Mouse (Mus musculus) cerebellum, adult 2 months (tissue): ENCODE measurements around the gene Nelfb. TPM values are rescaled to one million over a fixed set of nuclear protein-coding genes. Genes with fewer than 3 reads are reported as not detected.

Experiments used
- DNase-seq, 2 experiments: peaks; one replicate each; pipeline ENCODE4 v3.0.0; 2021
- H3K27ac ChIP-seq: fragments of 200-500 bp; 2 replicates; pipeline ENCODE4 v1.5.1; 2012; ENCODE audit warnings: low read length, control low read depth, inconsistent platforms; ENCODE audit not compliant: insufficient read depth
- H3K27me3 ChIP-seq: fragments of 200-500 bp; 2 replicates; pipeline ENCODE4 v1.6.1; 2012; ENCODE audit warnings: inconsistent platforms, mild to moderate bottlenecking, low read length, moderate library complexity; ENCODE audit not compliant: control insufficient read depth, insufficient read depth
- H3K4me1 ChIP-seq: fragments of 200-500 bp; 2 replicates; pipeline ENCODE4 v1.6.1; 2011; ENCODE audit warnings: low read length; ENCODE audit not compliant: control insufficient read depth, insufficient read depth
- H3K4me3 ChIP-seq: fragments of 200-500 bp; replicated peaks from 2 replicates; pipeline ENCODE3; 2011; ENCODE audit warnings: mild to moderate bottlenecking, low read depth, low read length, control low read depth; ENCODE audit not compliant: insufficient read depth
- CTCF ChIP-seq: fragments of 200-500 bp; IDR thresholded peaks from 2 replicates; pipeline ENCODE4 v1.5.1; 2011; ENCODE audit warnings: low read depth, mild to moderate bottlenecking, control low read depth, low read length, moderate library complexity, borderline replicate concordance; ENCODE audit not compliant: insufficient read depth
- POLR2A ChIP-seq: fragments of 200-500 bp; IDR thresholded peaks from 2 replicates; pipeline ENCODE4 v1.6.1; 2011; ENCODE audit warnings: low read length, control low read depth, borderline replicate concordance; ENCODE audit not compliant: insufficient read depth
- WGBS: fragments of 180-500 bp; shearing (Covaris S2); methylation state at CpG from one replicate; pipeline ENCODE4 v1.1.7; 2018; 5-methylcytosine and 5-hydroxymethylcytosine counted together
- polyA plus RNA-seq: library from polyadenylated mRNA; depleted of rRNA; stranded (reverse); fragments of >200 nt; gene quantifications from 2 replicates; pipeline ENCODE4 v1.2.3, GENCODE M21; 2012

Gene Nelfb
- polyA plus RNA-seq, 1 experiment = 84.5 TPM

- peaks cover 49% of the 10 kb centered on the region for H3K4me1 ChIP-seq
- DNase-seq = no peak
- WGBS = 73% methylated on average over 4 of the region's 4 CpGs
- H3K27me3 ChIP-seq = no peaks in the 10 kb centered on the region
- TF ChIP-seq POLR2A (no peak), CTCF (no peak)
- H3K4me3 ChIP-seq = peak overlapping the region; percentile 12
- H3K27ac ChIP-seq = peak overlapping the region; percentile 24; the same call in 1 of the 2 replicates
Observed at GRCm38 (mm10) chr2:25244144-25244543, 32.9 kb upstream of the Nelfb start.

- WGBS = 47% methylated on average over 8 of the region's 8 CpGs
- H3K4me1 ChIP-seq = peaks cover 49% of the 10 kb centered on the region
- H3K27me3 ChIP-seq = no peaks in the 10 kb centered on the region
- no peak for TF ChIP-seq POLR2A
- no peak for TF ChIP-seq CTCF
- peak overlapping the region; percentile 77 for H3K4me3 ChIP-seq
- H3K27ac ChIP-seq = peak overlapping the region; percentile 24
- no peak for DNase-seq
Observed at GRCm38 (mm10) chr2:25243342-25243741, 32.1 kb upstream of the Nelfb start.

DNA sequence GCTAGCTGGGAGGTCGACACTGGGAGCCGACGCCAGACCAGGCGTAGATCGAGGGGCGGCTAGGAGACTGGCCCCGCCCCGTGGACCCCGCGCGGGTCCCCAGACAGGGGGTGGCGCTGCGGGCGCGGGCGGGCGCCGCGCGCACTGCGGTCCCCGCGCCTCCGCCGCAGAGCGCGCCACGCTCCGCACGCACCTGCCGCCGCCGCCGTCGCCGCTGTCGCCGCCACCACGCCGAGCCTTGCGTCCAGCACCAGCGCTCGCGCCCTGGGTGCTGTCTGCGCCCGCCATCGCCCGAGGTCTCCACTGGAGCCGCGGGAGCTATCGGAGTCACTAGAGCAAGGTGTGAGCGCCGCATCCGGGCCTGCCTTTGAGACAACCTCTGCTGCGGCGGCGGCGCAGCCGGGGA lies 30.8 kb upstream of the Nelfb start, which contains the start of the genes Rnf208 and Cysrt1:
Gene Rnf208, plus strand, starts transcription at position 155 of the 406 bp plus-strand sequence.
Gene Cysrt1, minus strand, starts transcription at position 352 of the 406 bp plus-strand sequence.
- Histone ChIP-seq H3K4me1 (peaks cover 48% of the 10 kb centered on the region), H3K4me3 (peak within 1 kb of the TSS; percentile 77), H3K27me3 (no peaks in the 10 kb centered on the region), H3K27ac (peak within 1 kb of the TSS; percentile 80)
- DNase-seq = peak; percentile 57 to 70
- peak; percentile 52 for TF ChIP-seq POLR2A
- no peak for TF ChIP-seq CTCF
- under 1% methylated on average over 59 of the region's 59 CpGs for WGBS

DNA sequence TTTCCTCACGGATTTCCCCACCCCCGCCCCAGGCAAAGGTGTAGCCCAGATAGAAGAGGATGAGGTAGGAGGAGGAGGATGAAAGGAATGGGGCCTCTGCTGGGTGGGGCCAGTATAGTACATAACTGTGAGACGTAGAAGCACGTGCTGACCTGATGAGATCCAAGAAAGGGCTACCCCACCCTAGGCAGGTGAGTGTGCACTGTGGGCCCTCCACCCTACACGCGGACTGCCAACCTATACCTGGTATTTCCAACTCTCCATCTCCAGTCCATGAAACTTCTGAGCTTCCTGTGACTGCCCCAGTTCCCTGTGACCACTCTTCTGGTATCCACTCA lies 30.1 kb upstream of the Nelfb start:
- WGBS = 8% methylated on average over 6 of the region's 6 CpGs
- Histone ChIP-seq H3K4me3 (peak overlapping the region; percentile 77), H3K27ac (peak overlapping the region; percentile 80), H3K27me3 (no peaks in the 10 kb centered on the region), H3K4me1 (peaks cover 42% of the 10 kb centered on the region)
- TF ChIP-seq POLR2A (no peak), CTCF (no peak)
- no peak for DNase-seq

DNA sequence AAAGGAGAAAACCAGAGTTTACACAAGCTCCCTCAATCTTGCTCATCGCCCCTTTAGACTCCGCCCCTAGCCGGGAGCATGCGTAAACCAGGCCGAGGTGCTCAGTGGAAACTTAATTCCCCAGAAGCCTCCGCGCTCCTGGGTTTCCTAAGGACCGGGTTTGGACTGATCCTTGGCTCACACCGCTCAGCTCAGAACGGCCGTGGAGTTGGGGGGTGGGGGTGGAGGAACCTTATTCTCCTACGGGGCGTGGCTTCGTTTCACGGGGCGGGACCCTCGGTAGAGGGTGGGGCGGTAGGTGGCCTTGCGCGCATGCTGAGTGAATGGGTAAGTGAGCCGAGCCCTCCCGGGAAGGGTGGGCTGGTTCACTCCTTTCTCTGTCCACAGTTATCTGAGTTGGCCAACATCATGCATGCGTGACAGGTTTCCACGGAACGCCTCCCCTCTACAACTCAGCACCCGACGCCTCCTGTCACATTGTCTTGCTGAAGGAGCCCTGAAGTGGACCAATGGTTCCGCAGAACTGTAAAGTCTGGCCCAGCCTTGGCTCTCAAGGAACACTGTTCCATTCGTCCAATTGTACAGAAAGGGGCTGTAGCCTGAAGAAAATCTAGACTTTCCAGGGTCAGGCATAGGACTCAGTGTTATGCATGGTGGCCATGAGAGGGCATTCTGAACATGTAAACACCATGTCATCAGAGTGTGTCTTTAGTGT lies 29.6 kb upstream of the Nelfb start:
- 1% methylated on average over 29 of the region's 29 CpGs for WGBS
- H3K27ac ChIP-seq = peak overlapping the region; percentile 80; the same call in 1 of the 2 replicates
- peaks cover 36% of the 10 kb centered on the region for H3K4me1 ChIP-seq
- peak; percentile 71 to 81 for DNase-seq
- no peaks in the 10 kb centered on the region for H3K27me3 ChIP-seq
- H3K4me3 ChIP-seq = peak overlapping the region; percentile 77
- TF ChIP-seq POLR2A (peak; percentile 44; the same call in 1 of the 2 replicates), CTCF (no peak)

DNA sequence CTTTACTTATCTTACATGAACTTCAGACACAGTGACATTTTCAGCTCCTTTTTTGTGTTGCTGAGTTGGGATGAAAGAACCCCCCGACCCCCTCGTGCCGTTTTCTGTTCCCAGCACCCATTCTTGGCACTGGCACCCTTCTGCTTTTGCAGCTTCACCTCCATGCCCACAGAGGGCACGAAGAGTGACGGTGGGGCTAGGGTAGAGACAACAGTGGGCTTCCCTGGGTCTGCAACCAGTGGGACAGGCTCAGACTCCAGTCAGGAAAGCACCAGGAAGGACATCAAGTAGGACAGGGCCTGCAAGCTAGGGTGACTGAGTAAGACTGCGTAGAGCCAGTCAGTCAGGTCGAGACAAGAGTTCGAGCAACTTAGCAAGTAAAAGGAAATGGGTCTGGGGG lies 29.0 kb upstream of the Nelfb start:
- Histone ChIP-seq H3K4me1 (peaks cover 31% of the 10 kb centered on the region), H3K27ac (no peak overlapping the region), H3K4me3 (peak overlapping the region; percentile 35), H3K27me3 (no peaks in the 10 kb centered on the region)
- 63% methylated on average over 8 of the region's 8 CpGs for WGBS
- no peak for DNase-seq
- no peak for TF ChIP-seq POLR2A
- TF ChIP-seq CTCF = no peak

DNA sequence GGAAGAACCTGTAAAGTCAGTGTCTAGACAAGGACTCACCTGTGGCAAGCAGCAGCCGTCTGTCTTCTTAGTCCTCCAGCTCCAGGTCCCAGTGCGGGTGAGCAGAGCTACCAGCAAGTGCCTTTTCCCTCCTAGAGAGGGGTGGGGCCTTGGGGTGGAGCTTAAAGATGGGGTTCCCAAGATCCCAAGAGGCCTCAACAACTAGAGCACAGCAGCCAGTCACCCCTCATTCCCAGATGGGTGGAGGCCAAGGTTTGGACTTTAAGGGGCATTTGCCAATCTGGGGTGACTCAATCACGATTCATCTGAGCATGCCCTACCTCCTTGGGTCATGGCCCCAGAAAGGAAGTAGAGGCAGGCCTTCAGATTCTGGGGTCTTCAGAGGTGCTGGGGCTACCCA lies 28.5 kb upstream of the Nelfb start:
- WGBS = 81% methylated on average over 3 of the region's 3 CpGs
- no peak overlapping the region for H3K4me3 ChIP-seq

DNA sequence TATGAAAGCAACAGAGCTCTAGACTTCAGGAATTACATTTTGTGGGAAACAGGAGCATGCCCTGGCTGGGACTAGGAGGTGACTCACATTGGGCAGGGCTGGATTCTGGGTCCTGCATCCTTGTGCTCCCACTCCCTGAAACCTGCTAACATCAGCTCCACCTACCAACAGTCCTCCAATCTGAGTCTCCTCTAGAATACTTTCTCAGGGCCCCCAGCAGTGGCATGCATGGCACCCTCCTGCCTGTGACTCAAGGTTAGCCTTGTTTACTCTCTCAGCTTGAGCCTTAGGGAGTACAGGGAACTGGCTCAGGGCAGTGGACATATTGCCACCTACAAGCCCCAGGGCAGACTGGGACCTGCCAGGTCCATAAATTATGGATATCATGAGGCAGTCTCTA lies 26.8 kb upstream of the Nelfb start:
- TF ChIP-seq POLR2A (no peak), CTCF (no peak)
- H3K27ac ChIP-seq = no peak overlapping the region

More for the DNA sequence above, 28.5 kb upstream of the Nelfb start:
- DNase-seq = no peak
- H3K27ac ChIP-seq = no peak overlapping the region
- TF ChIP-seq CTCF = no peak
- TF ChIP-seq POLR2A = no peak
- no peaks in the 10 kb centered on the region for H3K27me3 ChIP-seq
- H3K4me1 ChIP-seq = peaks cover 25% of the 10 kb centered on the region

More for the DNA sequence above, 26.8 kb upstream of the Nelfb start:
- Histone ChIP-seq H3K4me1 (peaks cover 11% of the 10 kb centered on the region), H3K4me3 (no peak overlapping the region), H3K27me3 (no peaks in the 10 kb centered on the region)
- no peak for DNase-seq
